Comparison of ENCODE assay signal across 8 mouse cellular contexts in genomic region chr5:100673745-100674486, GRCm38 (mm10). TPM values are rescaled to one million over a fixed set of nuclear protein-coding genes. Genes with fewer than 3 reads are reported as not detected.
A peak's percentile ranks its signal among the peaks of the same experiment; 100 is the strongest.
DNase-seq lines count a peak whose midpoint lies in the region; ATAC-seq and TF ChIP-seq lines count a peak whose summit lies in the region.

No protein-coding gene starts in this region.

- WGBS in forebrain, embryonic 14.5 days = 1% methylated on average over 62 of the region's 71 CpGs
- WGBS in lung, adult 2 months = under 1% methylated on average over 71 of the region's 71 CpGs
- WGBS in neural tube, embryonic 15.5 days = under 1% methylated on average over 50 of the region's 71 CpGs

- H3K9me3 ChIP-seq in ES-E14 (ENCODE audit: control insufficient read depth, insufficient read depth, low read depth, low read length) = no peaks in the 10 kb centered on the region
- no peaks in the 10 kb centered on the region for H3K9me3 ChIP-seq in forebrain, embryonic 14.5 days (replicated peaks; ENCODE audit: control insufficient read depth, low read length)
- no peaks in the 10 kb centered on the region for H3K9me3 ChIP-seq in neural tube, embryonic 15.5 days (replicated peaks)

- intact Hi-C loops in heart, postnatal 14 days (cut with DNase I) = loop anchor here (2.0 to 10.0 kb wide), 3 partner anchors 123 to 249 kb away; partner anchors contain the start of genes Helq and Mrps18c

- in situ Hi-C loops in ES-E14 (cut with MboI; ENCODE audit: low sequenced_read_pairs in 2 of 2, unreplicated experiment in 2 of 2) = no loop called here

- peak; percentile 98 for ATAC-seq in forebrain, embryonic 14.5 days
- peak; percentile 98 for ATAC-seq in neural tube, embryonic 15.5 days (ENCODE audit: low FRiP score)

- peak; percentile 69 for DNase-seq in ES-E14 (ENCODE audit: low read depth, low spot score)
- peak; percentile 87 for DNase-seq in cerebellum, adult 11 months
- peak; percentile 90 for DNase-seq in forebrain, embryonic 14.5 days (ENCODE audit: low spot score)
- peak; percentile 90 to 94 for DNase-seq in heart, postnatal 14 days
- DNase-seq in layer of hippocampus, adult 18-20 months (ENCODE audit: low spot score in 2 of 2) = peak; percentile 81 to 92
- DNase-seq in lung, adult 2 months = peak; percentile 88
- DNase-seq in testis, postnatal 10 days (ENCODE audit: low spot score) = peak; percentile 94

- H3K36me3 ChIP-seq in ES-E14 (ENCODE audit: control insufficient read depth, insufficient read depth, low read length, poor library complexity, severe bottlenecking) = peaks cover 4% of the 10 kb centered on the region; the same call in 1 of the 2 replicates
- 0 out of 2 replicates have a peak, but pooled peaks cover 3% of the 10 kb centered on the region for H3K36me3 ChIP-seq in forebrain, embryonic 14.5 days (ENCODE audit: control insufficient read depth, insufficient read depth, low read length)
- 0 out of 2 replicates have a peak, but pooled peaks cover 3% of the 10 kb centered on the region for H3K36me3 ChIP-seq in neural tube, embryonic 15.5 days

- H3K4me1 ChIP-seq in ES-E14 (ENCODE audit: control insufficient read depth in 2 of 2, insufficient read depth in 2 of 2, low read length in 2 of 2, poor library complexity in 1 of 2) = peaks cover 0 to 3% of the 10 kb centered on the region in 2 experiments; a peak in 1 of 4 replicates
- peaks cover 8% of the 10 kb centered on the region; the same call in 1 of the 2 replicates for H3K4me1 ChIP-seq in forebrain, embryonic 14.5 days (ENCODE audit: control insufficient read depth, insufficient read depth, low read length)
- peaks cover 7% of the 10 kb centered on the region for H3K4me1 ChIP-seq in lung, adult 2 months (ENCODE audit: control insufficient read depth, insufficient read depth, low read length)
- H3K4me1 ChIP-seq in neural tube, embryonic 15.5 days = peaks cover 27% of the 10 kb centered on the region

- peak overlapping the region; percentile 76 to 77 for H3K4me3 ChIP-seq in ES-E14 (ENCODE audit: insufficient read depth in 1 of 2, low read depth in 1 of 2, low read length in 2 of 2, poor library complexity in 1 of 2, severe bottlenecking in 1 of 2)
- peak overlapping the region; percentile 84 for H3K4me3 ChIP-seq in forebrain, embryonic 14.5 days (ENCODE audit: low read depth, low read length)
- peak overlapping the region; percentile 100 for H3K4me3 ChIP-seq in lung, adult 2 months (replicated peaks; ENCODE audit: extremely low read depth, low read depth, low read length)
- H3K4me3 ChIP-seq in neural tube, embryonic 15.5 days (replicated peaks) = peak overlapping the region; percentile 81

- no peaks in the 10 kb centered on the region for H3K27me3 ChIP-seq in forebrain, embryonic 14.5 days (replicated peaks; ENCODE audit: control insufficient read depth, insufficient read depth, low read length)
- no peaks in the 10 kb centered on the region for H3K27me3 ChIP-seq in neural tube, embryonic 15.5 days (replicated peaks)

- TF ChIP-seq CTCF in lung, adult 2 months (IDR thresholded peaks at IDR 0.05; ENCODE audit: insufficient read depth, low read length) = no peak

- peak overlapping the region; percentile 77 for H3K4me2 ChIP-seq in forebrain, embryonic 14.5 days (ENCODE audit: low read length)
- H3K4me2 ChIP-seq in neural tube, embryonic 15.5 days = peak overlapping the region; percentile 74

- H3K27ac ChIP-seq in ES-E14 (ENCODE audit: insufficient read depth, low read depth, low read length, poor library complexity, severe bottlenecking) = peak overlapping the region; percentile 41; the same call in 1 of the 2 replicates
- H3K27ac ChIP-seq in forebrain, embryonic 14.5 days (ENCODE audit: low read depth, low read length) = 0 out of 2 replicates have a peak overlapping the region, but pooled peaks have one; percentile 39
- peak overlapping the region; percentile 78 for H3K27ac ChIP-seq in neural tube, embryonic 15.5 days (replicated peaks)

- TF ChIP-seq POLR2A in lung, adult 2 months (IDR thresholded peaks at IDR 0.05; ENCODE audit: borderline replicate concordance, extremely low read depth, low read depth, low read length) = peak; percentile 69; the same call in 1 of the 2 replicates

- H3K9ac ChIP-seq in ES-E14 (ENCODE audit: insufficient read depth, low read depth, low read length, poor library complexity, severe bottlenecking) = peak overlapping the region; percentile 86
- peak overlapping the region; percentile 90 for H3K9ac ChIP-seq in forebrain, embryonic 14.5 days (ENCODE audit: low read length)
- peak overlapping the region; percentile 85 for H3K9ac ChIP-seq in neural tube, embryonic 15.5 days (replicated peaks)

TF ChIP-seq in ES-E14, 5 proteins besides CTCF, POLR2A, EP300 and RAD21:
- peak; percentile 74; the same call in 1 of the 2 replicates for TF ChIP-seq HCFC1 (IDR thresholded peaks at IDR 0.05; ENCODE audit: borderline replicate concordance, insufficient read depth, low read length)
- TF ChIP-seq ZNF384 (IDR thresholded peaks at IDR 0.05; ENCODE audit: low read depth, low read length) = no peak
- TF ChIP-seq ZC3H11A (IDR thresholded peaks at IDR 0.05; ENCODE audit: borderline replicate concordance, low read depth, low read length) = no peak

RNA-seq across cellular contexts. Expression of gene Coq2, which starts 1.0 kb away (rescaled TPM):
- 27.4 and 43.9 TPM in 2 replicates for total RNA-seq in ES-E14 (2012; rRNA removed)
- 43.8 and 49.9 TPM in 2 replicates for polyA plus RNA-seq in forebrain, embryonic 14.5 days (2014; fragmentation: Nextera tagmentation; extraction: Ambion mirVana)
- 10 to 100 TPM; 68.4 to 73.1 TPM for total RNA-seq in heart, postnatal 14 days (2021)
- 10 to 100 TPM; 80.6 to 84.9 TPM for total RNA-seq in layer of hippocampus, adult 18-20 months (2021)
- 67.7 and 97.9 TPM in 2 replicates for polyA plus RNA-seq in lung, adult 2 months (2012; rRNA removed)
- polyA plus RNA-seq in neural tube, embryonic 15.5 days (2015; fragmentation: Nextera tagmentation; extraction: Ambion mirVana) = 52.7 and 56.9 TPM in 2 replicates

RNA-seq across cellular contexts. Expression of gene Hpse, which starts 45.6 kb away (rescaled TPM):
- 0.32 and 1.2 TPM in 2 replicates for total RNA-seq in ES-E14 (2012; rRNA removed)
- 0.33 and 0.41 TPM in 2 replicates for polyA plus RNA-seq in forebrain, embryonic 14.5 days (2014; fragmentation: Nextera tagmentation; extraction: Ambion mirVana)
- total RNA-seq in heart, postnatal 14 days (2021) = under 1 TPM; 0.93 to 0.96 TPM
- total RNA-seq in layer of hippocampus, adult 18-20 months (2021) = under 1 TPM; 0.67 to 0.71 TPM
- polyA plus RNA-seq in lung, adult 2 months (2012; rRNA removed) = 4.0 and 5.9 TPM in 2 replicates
- polyA plus RNA-seq in neural tube, embryonic 15.5 days (2015; fragmentation: Nextera tagmentation; extraction: Ambion mirVana) = 0.74 and 1.8 TPM in 2 replicates

Comparison
In these comparisons a context has a peak if more than half of its experiments do, and no peak if none do; other contexts are left out.
1. Peak in every context shown above with its lines: DNase-seq, ATAC-seq, H3K4me3 ChIP-seq and H3K27ac ChIP-seq.